Mouse (Mus musculus) liver, embryonic 14.5 days (tissue): ENCODE data around the gene Rcan1. TPM values are rescaled to one million over a fixed set of nuclear protein-coding genes. Genes with fewer than 3 reads are reported as not detected.

ENCODE experiments used
- ATAC-seq: fragments of 200-750 bp; cut with Nextera tagmentation; 2 replicates; pipeline ENCODE4 v1.8.0; 2017; ENCODE audit warnings: moderate number of reproducible peaks, mild to moderate bottlenecking, moderate library complexity; ENCODE audit not compliant: insufficient read depth
- DNase-seq, 3 experiments: peaks; one replicate each; pipeline ENCODE4 v3.0.0-alpha.2; 2012 to 2013; ENCODE audit warnings: low read depth in 3 of 3, low spot score in 3 of 3
- H3K27ac ChIP-seq: fragments of 300-500 bp; sonication (generic); 2 replicates; pipeline ENCODE4 v1.5.1; 2014; ENCODE audit warnings: moderate library complexity, mild to moderate bottlenecking, control low read depth, inconsistent platforms
- H3K27me3 ChIP-seq: fragments of 300-500 bp; sonication (generic); 2 replicates; pipeline ENCODE4 v1.6.1; 2014; ENCODE audit warnings: mild to moderate bottlenecking, low read length, moderate library complexity; ENCODE audit not compliant: control insufficient read depth, insufficient read depth
- H3K36me3 ChIP-seq: fragments of 300-500 bp; sonication (generic); replicated peaks from 2 replicates; pipeline ENCODE4 v1.6.1; 2014; ENCODE audit warnings: low read depth; ENCODE audit not compliant: control insufficient read depth, insufficient read depth
- H3K4me1 ChIP-seq, 2 experiments: fragments of 200-500 bp in 1 of 2; fragments of 300-500 bp in 1 of 2; sonication (generic) in 1 of 2; replicated peaks; 2 replicates each; pipeline ENCODE4 v1.6.1; 2012 to 2014; ENCODE audit warnings: antibody characterized with exemption in 1 of 2, inconsistent platforms in 1 of 2, low read length in 1 of 2; ENCODE audit not compliant: control insufficient read depth in 2 of 2, insufficient read depth in 2 of 2
- H3K4me2 ChIP-seq: fragments of 300-500 bp; sonication (generic); 2 replicates; pipeline ENCODE4 v1.6.1; 2014; ENCODE audit warnings: low read depth, mild to moderate bottlenecking, control low read depth, moderate library complexity
- H3K4me3 ChIP-seq, 2 experiments: fragments of 200-500 bp in 1 of 2; fragments of 300-500 bp in 1 of 2; sonication (generic) in 1 of 2; 2 replicates each; pipeline ENCODE4 v1.5.1; 2012 to 2014; ENCODE audit warnings: low read depth in 2 of 2, low read length in 2 of 2, mild to moderate bottlenecking in 2 of 2, control low read depth in 1 of 2, inconsistent platforms in 1 of 2, moderate library complexity in 1 of 2; ENCODE audit not compliant: insufficient read depth in 1 of 2
- H3K9ac ChIP-seq: fragments of 300-500 bp; sonication (generic); replicated peaks from 2 replicates; pipeline ENCODE4 v1.6.1; 2014; ENCODE audit warnings: mild to moderate bottlenecking, control low read depth, moderate library complexity
- H3K9me3 ChIP-seq: fragments of 300-500 bp; sonication (generic); 2 replicates; pipeline ENCODE4 v1.6.1; 2016; ENCODE audit warnings: low read length, mixed read lengths; ENCODE audit not compliant: control insufficient read depth
- CTCF ChIP-seq: IDR thresholded peaks from 2 replicates; pipeline ENCODE4 v1.5.1; 2016; ENCODE audit warnings: antibody characterized with exemption, low read depth, control low read depth
- EP300 ChIP-seq: IDR thresholded peaks from 2 replicates; pipeline ENCODE4 v1.6.1; 2016; ENCODE audit warnings: antibody characterized with exemption, low read depth
- WGBS: fragments of 180-500 bp; shearing (Covaris S2); extraction: QIAGEN DNeasy Blood & Tissue Kit; methylation state at CpG from one replicate; pipeline ENCODE4 v1.1.7; 2014; ENCODE audit not compliant: insufficient replicate concordance; 5-methylcytosine and 5-hydroxymethylcytosine counted together
- polyA plus RNA-seq, 2 experiments: library from polyadenylated mRNA; depleted of rRNA in 1 of 2; stranded (reverse) in 1 of 2; unstranded in 1 of 2; fragments of >200 nt; fragmentation: Nextera tagmentation in 1 of 2; extraction: Ambion mirVana in 1 of 2; gene quantifications; 2 replicates each; pipeline versions ENCODE4 v1.2.1 to v1.2.3; 2012 to 2014

The Rcan1 gene
- polyA plus RNA-seq, 2 experiments = 6.2 to 8.7 TPM

DNA sequence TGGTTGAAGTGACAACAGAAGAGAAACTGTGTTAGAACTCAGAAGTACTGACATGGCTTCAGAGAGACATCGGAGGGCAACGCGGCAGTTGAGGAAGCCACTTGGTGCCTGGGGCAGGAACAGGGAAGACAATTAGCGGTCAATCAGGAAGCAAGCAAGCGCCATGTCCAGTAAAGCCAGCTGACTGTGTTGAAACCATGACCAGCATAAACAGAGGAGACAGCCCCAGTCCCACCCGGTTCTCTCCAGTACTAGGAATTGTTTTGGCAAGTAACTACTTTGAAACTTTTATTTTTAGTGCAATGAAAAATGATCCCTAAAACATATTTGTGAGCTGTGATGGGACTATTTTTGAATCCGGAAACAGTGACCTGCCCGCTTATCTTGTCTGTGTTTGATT is 39.9 kb downstream of the Rcan1 start:
- no peak for ATAC-seq
- H3K4me2 ChIP-seq = no peak overlapping the region
- H3K9ac ChIP-seq = no peak overlapping the region
- no peaks in the 10 kb centered on the region for H3K9me3 ChIP-seq
- no peak for DNase-seq
- no peaks in the 10 kb centered on the region for H3K27me3 ChIP-seq
- no peaks in the 10 kb centered on the region for H3K36me3 ChIP-seq
- 0 out of 4 replicates have a peak, but pooled peaks cover 0 to 3% of the 10 kb centered on the region in 2 experiments for H3K4me1 ChIP-seq
- TF ChIP-seq CTCF = no peak
- TF ChIP-seq EP300 = no peak
- 72% methylated on average over 8 of the region's 8 CpGs for WGBS
- no peak overlapping the region for H3K4me3 ChIP-seq
- no peak overlapping the region for H3K27ac ChIP-seq

DNA sequence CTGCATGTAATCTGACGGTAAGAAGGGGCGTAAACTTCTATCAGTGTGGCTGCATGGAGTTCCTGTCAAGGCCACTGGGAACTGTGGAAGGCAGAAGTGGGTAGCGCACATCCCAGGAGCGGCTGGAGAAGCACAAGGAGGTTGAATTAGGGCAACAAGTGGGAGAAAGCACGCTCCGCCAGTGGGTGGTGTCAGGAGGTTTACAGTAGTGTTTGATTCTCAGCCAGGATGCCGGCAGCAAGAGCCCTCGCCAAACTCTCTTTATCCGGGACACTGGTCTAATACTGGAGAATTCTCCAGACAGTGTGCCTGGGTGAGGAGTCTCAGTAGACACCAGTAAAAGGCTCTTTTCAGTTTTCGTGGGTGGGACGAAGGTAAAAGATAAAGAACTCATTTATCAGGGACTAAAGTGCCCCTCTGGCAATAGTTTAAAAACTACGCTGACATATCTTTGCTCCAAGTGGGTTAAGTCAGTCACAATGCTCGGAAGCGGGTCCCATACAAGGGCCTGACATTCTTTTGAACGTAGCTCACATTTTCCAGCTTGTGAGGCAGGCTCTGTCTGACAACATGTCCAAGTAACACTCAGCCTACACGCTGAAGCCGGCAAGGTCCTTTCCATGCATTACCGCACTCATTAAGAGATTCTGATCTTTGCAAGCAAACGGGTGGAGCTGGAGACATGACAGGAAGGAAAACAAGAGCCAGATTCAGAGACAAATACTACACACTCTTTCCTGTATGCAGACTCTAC is 42.3 kb downstream of the Rcan1 start:
- H3K9ac ChIP-seq = no peak overlapping the region
- no peaks in the 10 kb centered on the region for H3K27me3 ChIP-seq
- H3K4me1 ChIP-seq = 0 out of 4 replicates have a peak, but pooled peaks cover 0 to 3% of the 10 kb centered on the region in 2 experiments
- DNase-seq = no peak
- WGBS = 48% methylated on average over 19 of the region's 19 CpGs
- no peaks in the 10 kb centered on the region for H3K36me3 ChIP-seq
- no peak overlapping the region for H3K4me3 ChIP-seq
- TF ChIP-seq CTCF (no peak), EP300 (no peak)
- no peak for ATAC-seq
- no peaks in the 10 kb centered on the region for H3K9me3 ChIP-seq
- H3K4me2 ChIP-seq = no peak overlapping the region
- H3K27ac ChIP-seq = no peak overlapping the region

DNA sequence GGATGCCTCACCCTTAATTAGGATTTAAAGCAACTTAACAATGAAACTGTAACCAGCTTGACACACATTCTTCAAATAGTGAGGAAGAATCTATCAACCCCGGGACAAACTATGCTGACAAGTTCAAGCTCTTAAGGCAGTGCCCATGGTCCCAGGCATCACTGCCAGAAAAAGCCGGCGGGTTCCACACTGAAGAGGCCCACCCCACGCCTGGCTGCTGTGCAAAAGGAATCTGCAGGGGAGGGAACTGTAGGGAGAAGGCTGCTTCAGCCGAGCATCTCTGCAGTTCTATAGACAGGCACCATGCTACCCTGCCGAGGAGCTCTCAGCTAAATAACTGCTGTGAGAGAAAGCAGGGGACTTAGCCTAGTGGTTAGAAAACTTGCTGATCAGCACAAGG is 44.0 kb downstream of the Rcan1 start:
- H3K9ac ChIP-seq = no peak overlapping the region
- no peak overlapping the region for H3K4me2 ChIP-seq
- no peaks in the 10 kb centered on the region for H3K36me3 ChIP-seq
- TF ChIP-seq EP300 (no peak), CTCF (no peak)
- H3K27ac ChIP-seq = no peak overlapping the region
- no peaks in the 10 kb centered on the region for H3K9me3 ChIP-seq
- no peaks in the 10 kb centered on the region for H3K27me3 ChIP-seq
- H3K4me3 ChIP-seq = no peak overlapping the region
- DNase-seq (no peak), ATAC-seq (no peak)
- peaks cover 0 to 9% of the 10 kb centered on the region in 2 experiments; a peak in 1 of 4 replicates for H3K4me1 ChIP-seq
- WGBS = 65% methylated on average over 6 of the region's 6 CpGs

DNA sequence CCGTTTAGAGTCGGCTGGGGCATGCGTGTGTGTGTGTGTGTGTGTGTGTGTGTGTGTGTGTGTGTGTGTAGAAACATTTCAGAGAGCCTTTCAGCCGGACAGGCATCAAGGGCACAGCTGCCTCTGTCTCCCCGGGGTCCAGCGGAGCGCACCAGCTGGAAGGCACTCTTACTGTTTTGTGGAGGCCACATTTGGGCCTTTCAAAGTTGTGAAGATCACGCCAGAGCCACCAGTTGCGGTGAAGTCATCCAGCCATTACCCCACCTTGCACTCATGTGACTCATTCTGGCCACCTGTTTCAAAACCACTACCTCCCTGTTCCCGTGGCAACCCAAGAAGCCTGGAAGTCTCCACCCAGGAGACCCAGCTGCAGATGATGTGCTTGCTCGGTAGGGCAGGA is 44.8 kb downstream of the Rcan1 start:
- TF ChIP-seq CTCF (no peak), EP300 (no peak)
- DNase-seq (no peak), ATAC-seq (no peak)
- Histone ChIP-seq H3K9ac (no peak overlapping the region), H3K36me3 (no peaks in the 10 kb centered on the region), H3K4me1 (peaks cover 0 to 9% of the 10 kb centered on the region in 2 experiments; a peak in 1 of 4 replicates), H3K4me2 (no peak overlapping the region), H3K27ac (no peak overlapping the region), H3K4me3 (no peak overlapping the region), H3K27me3 (no peaks in the 10 kb centered on the region), H3K9me3 (no peaks in the 10 kb centered on the region)
- WGBS = 66% methylated on average over 11 of the region's 11 CpGs

DNA sequence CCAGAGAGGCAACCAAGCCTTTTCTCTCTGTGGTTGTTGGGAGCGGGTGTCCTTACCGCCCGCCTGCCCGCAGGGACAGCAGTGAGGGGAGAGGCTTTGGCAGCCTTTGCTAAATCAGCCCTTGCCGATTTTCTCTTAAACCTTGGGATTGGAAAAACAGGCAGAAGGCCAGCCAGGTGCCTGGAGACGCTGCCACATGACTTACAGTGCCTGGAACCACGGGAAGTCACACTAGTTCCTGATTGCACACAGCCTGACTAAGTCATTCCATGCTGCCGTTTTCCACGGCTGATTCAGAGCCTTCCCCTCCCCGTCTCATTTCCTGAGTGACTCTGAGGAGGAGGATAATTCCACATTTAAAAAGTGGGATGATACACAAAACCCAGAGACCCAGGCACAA is 47.3 kb downstream of the Rcan1 start:
- no peaks in the 10 kb centered on the region for H3K36me3 ChIP-seq
- H3K9ac ChIP-seq = no peak overlapping the region
- no peak overlapping the region for H3K4me3 ChIP-seq
- H3K9me3 ChIP-seq = no peaks in the 10 kb centered on the region
- DNase-seq (no peak), ATAC-seq (no peak)
- H3K4me1 ChIP-seq = peaks cover 0 to 6% of the 10 kb centered on the region in 2 experiments; a peak in 1 of 4 replicates
- no peak overlapping the region for H3K4me2 ChIP-seq
- TF ChIP-seq CTCF = no peak
- TF ChIP-seq EP300 = no peak
- no peak overlapping the region for H3K27ac ChIP-seq
- no peaks in the 10 kb centered on the region for H3K27me3 ChIP-seq
- WGBS = 56% methylated on average over 10 of the region's 10 CpGs
